Mouse (Mus musculus) kidney, adult 2 months (tissue): ENCODE data around the gene Zfp169.

ENCODE experiments used
- CTCF ChIP-seq: fragments of 200-500 bp; conservative IDR thresholded peaks from 2 replicates; pipeline ENCODE4 v1.5.1; 2011; ENCODE audit warnings: low read depth, mild to moderate bottlenecking, control low read depth, low read length, moderate library complexity, mixed read lengths; ENCODE audit not compliant: insufficient read depth, insufficient read length
- POLR2A ChIP-seq: fragments of 200-500 bp; IDR thresholded peaks from one replicate; pipeline ENCODE4 v1.6.1; 2011; ENCODE audit warnings: low read depth, low read length, control low read depth

DNA sequence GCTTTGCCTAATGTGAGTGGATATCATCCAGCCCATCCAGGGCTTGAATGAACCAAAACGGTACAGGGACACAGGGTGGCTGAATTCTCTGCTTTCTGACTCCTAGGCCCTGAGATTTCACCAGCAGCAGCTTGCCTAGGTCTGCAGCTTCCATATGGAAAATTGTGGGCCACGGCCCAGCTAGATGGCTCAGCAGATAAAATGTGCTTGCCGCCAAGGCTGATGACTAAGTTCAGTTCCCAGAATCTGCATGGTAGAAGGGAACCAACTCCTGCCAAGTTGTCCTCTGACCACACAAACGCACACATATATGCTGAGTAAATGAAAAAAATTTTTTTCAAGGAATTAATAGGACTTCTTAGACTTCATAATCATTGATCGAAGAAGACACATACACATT is 35.0 kb upstream of the Zfp169 start:
- TF ChIP-seq POLR2A = no peak
- TF ChIP-seq CTCF = no peak
